Mouse (Mus musculus) cerebellum, adult 2 months (tissue): ENCODE measurements around the gene Srbd1.

ENCODE experiments used
- CTCF ChIP-seq: fragments of 200-500 bp; IDR thresholded peaks from 2 replicates; pipeline ENCODE4 v1.5.1; 2011; ENCODE audit warnings: low read depth, mild to moderate bottlenecking, control low read depth, low read length, moderate library complexity, borderline replicate concordance; ENCODE audit not compliant: insufficient read depth
- POLR2A ChIP-seq: fragments of 200-500 bp; IDR thresholded peaks from 2 replicates; pipeline ENCODE4 v1.6.1; 2011; ENCODE audit warnings: low read length, control low read depth, borderline replicate concordance; ENCODE audit not compliant: insufficient read depth

- TF ChIP-seq CTCF (no peak), POLR2A (no peak)
Observed at GRCm38 (mm10) chr17:86185584-86185983, 40.6 kb upstream of the Srbd1 start.
